Mouse (Mus musculus) limb, embryonic 12.5 days (tissue): ENCODE measurements at regions not wholly inside any gene's neighbourhood (a gene's known extent, or its start where the extent isn't known, plus 50 kb on each side); places are given as distances from the start of the nearest gene placed in this dataset.

Experiments
- ATAC-seq: fragments of 200-750 bp; cut with Nextera tagmentation; 2 replicates; pipeline ENCODE4 v1.8.0; 2017; ENCODE audit warnings: low read depth, moderate TSS enrichment; ENCODE audit not compliant: insufficient number of reproducible peaks, insufficient read depth, low FRiP score, low TSS enrichment
- H3K27ac ChIP-seq: fragments of 300-500 bp; sonication (generic); 2 replicates; pipeline ENCODE4 v1.5.1; 2016; ENCODE audit warnings: mild to moderate bottlenecking, moderate library complexity
- H3K27me3 ChIP-seq: fragments of 300-500 bp; sonication (generic); 2 replicates; pipeline ENCODE4 v1.6.1; 2016; ENCODE audit warnings: mild to moderate bottlenecking, moderate library complexity
- H3K36me3 ChIP-seq: fragments of 300-500 bp; sonication (generic); 2 replicates; pipeline ENCODE4 v1.6.1; 2016; ENCODE audit warnings: mild to moderate bottlenecking, moderate library complexity
- H3K4me1 ChIP-seq: fragments of 300-500 bp; sonication (generic); replicated peaks from 2 replicates; pipeline ENCODE4 v1.6.1; 2016
- H3K4me2 ChIP-seq: fragments of 300-500 bp; sonication (generic); 2 replicates; pipeline ENCODE4 v1.6.1; 2016; ENCODE audit warnings: mild to moderate bottlenecking, moderate library complexity
- H3K4me3 ChIP-seq: fragments of 300-500 bp; sonication (generic); replicated peaks from 2 replicates; pipeline ENCODE4 v1.5.1; 2016; ENCODE audit warnings: mild to moderate bottlenecking
- H3K9ac ChIP-seq: fragments of 300-500 bp; sonication (generic); replicated peaks from 2 replicates; pipeline ENCODE4 v1.6.1; 2016; ENCODE audit warnings: mild to moderate bottlenecking, moderate library complexity
- H3K9me3 ChIP-seq: fragments of 300-500 bp; sonication (generic); 2 replicates; pipeline ENCODE4 v1.6.1; 2016; ENCODE audit warnings: mild to moderate bottlenecking, moderate library complexity
- WGBS: fragments of 180-500 bp; shearing (Covaris S2); methylation state at CpG from one replicate; pipeline ENCODE4 v1.1.7; 2016; 5-methylcytosine and 5-hydroxymethylcytosine counted together

DNA sequence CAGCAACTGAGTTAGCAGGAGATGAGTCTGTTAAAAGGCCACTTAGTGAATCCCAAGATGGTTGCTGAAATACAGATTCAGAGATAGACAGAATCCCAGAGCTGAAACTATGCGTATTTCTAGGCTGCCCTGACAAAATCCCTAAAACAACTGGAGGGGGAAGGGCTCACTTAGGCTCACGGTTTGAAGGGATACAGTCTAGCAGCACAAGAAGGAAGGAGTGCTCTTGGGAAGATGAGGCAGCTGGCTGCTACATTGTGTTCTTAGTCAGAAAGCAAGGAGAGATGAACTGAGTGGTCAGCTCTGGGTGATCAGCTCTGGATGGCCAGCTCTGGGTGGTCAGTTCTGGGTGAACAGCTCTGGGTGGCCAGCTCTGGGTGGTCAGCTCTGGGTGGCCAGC lies 180.6 kb downstream of the Cbln4 start:
- Histone ChIP-seq H3K27ac (no peak overlapping the region), H3K4me3 (no peak overlapping the region), H3K4me1 (no peaks in the 10 kb centered on the region), H3K27me3 (no peaks in the 10 kb centered on the region), H3K36me3 (no peaks in the 10 kb centered on the region), H3K9me3 (no peaks in the 10 kb centered on the region), H3K9ac (no peak overlapping the region), H3K4me2 (no peak overlapping the region)
- ATAC-seq, result no peak
- WGBS, result 93% methylated on average over 2 of the region's 2 CpGs

DNA sequence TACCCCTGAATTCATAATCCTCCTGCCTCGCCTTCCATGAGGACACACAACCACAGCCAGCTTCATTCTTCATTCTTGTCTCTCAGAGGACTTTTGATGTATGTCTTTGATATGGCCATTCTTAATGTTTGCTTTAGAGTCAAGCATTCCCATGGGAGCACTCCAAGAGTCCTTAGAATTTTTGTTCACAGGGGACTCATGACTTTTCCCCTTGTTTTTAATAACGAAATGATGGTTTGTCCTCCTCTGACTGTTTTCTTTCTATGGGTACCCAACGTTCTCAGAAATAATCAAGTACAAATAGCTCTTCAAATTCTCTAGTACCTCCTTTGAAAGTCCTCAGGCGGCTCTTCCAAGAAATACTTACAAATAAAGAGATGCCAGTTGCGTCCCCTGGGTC lies 184.4 kb downstream of the Cbln4 start:
- Histone ChIP-seq H3K36me3 (no peaks in the 10 kb centered on the region), H3K4me1 (no peaks in the 10 kb centered on the region), H3K9ac (no peak overlapping the region), H3K27me3 (no peaks in the 10 kb centered on the region), H3K4me2 (no peak overlapping the region), H3K27ac (no peak overlapping the region), H3K4me3 (no peak overlapping the region), H3K9me3 (no peaks in the 10 kb centered on the region)
- 82% methylated on average over 5 of the region's 5 CpGs for WGBS
- no peak for ATAC-seq

DNA sequence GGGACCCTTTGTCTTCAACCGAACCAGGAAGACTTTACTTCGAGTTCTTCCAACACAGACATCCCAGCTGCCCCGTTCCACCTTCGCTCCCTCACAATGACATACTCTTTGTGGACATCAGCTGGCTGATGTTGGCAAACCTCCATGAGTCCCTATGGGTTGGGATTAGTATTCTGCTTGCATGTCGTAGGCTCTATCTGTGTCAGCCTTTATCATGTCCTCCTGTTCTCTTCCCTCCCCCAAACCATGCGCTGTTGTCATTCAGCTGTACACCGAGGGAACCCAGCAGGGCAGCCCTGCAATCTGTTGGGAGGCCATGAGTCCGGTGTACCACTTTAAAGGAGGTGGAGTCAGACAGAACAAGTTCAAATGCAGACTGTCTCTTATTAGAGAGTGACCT lies 186.8 kb downstream of the Cbln4 start:
- H3K27me3 ChIP-seq, result no peaks in the 10 kb centered on the region
- no peaks in the 10 kb centered on the region for H3K4me1 ChIP-seq
- ATAC-seq, result no peak
- no peaks in the 10 kb centered on the region for H3K36me3 ChIP-seq
- no peaks in the 10 kb centered on the region for H3K9me3 ChIP-seq
- H3K4me3 ChIP-seq, result no peak overlapping the region
- no peak overlapping the region for H3K27ac ChIP-seq
- 93% methylated on average over 8 of the region's 8 CpGs for WGBS
- H3K4me2 ChIP-seq, result no peak overlapping the region
- H3K9ac ChIP-seq, result no peak overlapping the region

DNA sequence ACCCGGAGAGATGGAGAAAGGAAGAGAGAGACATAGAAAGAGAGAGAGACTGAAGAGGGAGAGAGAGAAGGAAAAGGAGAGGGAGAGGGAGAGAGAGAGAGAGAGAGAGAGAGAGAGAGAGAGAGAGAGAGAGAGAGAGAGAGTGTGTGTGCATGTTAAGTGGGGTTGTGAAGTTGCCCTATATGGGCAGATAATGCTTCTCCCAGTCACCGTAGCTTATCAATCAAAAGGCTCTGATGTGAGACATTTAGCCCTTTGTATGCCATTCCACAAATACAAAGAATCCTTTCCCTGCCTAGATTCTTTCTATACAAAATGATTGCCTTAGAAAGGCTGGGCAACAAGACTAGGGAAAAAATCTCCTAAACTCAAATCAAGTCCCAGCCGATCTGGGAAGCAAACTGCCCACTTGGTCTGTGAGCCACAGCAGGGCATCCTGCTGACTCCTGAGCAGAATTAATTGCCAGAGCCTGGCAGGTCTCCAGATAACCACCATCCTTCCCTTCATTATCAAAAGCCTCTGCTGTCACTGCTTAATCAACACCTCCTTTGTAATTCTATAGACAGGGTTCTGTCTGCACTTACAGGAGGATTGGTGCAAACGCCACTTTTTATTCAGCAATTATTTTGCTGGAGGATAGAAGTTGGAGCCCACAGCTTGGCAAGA lies 196.3 kb downstream of the Cbln4 start:
- 40% methylated on average over 4 of the region's 4 CpGs for WGBS

DNA sequence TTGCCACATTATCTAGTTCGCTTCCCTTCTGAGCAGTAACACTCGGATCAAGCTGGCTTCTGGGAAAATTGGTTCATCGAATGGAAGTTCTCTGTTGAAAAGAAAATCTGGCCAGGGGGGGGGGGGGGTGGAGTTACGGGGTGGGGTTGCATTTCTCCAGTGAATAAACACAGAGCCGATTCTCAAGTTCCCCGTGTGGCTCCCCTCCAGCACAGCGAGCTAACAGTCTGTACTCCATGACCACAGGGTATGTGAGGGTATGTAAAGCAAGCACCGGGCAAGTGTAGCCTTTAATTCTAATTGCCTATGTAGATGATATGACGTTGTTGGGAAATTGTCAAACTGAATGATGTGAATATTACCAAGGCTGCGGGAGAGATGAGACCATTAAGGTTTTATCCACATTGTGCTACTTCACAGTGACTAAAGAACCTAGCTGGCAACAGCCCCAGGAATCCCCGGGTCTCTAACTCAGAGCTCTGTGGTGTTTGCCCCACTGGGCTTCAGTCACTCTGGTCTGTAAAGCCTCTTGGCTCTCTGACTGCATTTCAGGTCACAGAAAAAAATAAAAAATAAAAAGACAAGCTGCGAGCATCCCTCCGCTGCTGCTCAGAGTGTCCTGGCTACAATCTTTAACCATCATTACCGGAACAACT lies 203.1 kb downstream of the Cbln4 start:
- no peak for ATAC-seq
- Histone ChIP-seq H3K9ac (no peak overlapping the region), H3K27me3 (no peaks in the 10 kb centered on the region), H3K4me2 (no peak overlapping the region), H3K27ac (no peak overlapping the region), H3K4me3 (no peak overlapping the region), H3K36me3 (no peaks in the 10 kb centered on the region), H3K9me3 (no peaks in the 10 kb centered on the region), H3K4me1 (0 out of 2 replicates have a peak, but pooled peaks cover 3% of the 10 kb centered on the region)
- 76% methylated on average over 14 of the region's 14 CpGs for WGBS

More for the DNA sequence above, 196.3 kb downstream of the Cbln4 start:
- Histone ChIP-seq H3K4me2 (no peak overlapping the region), H3K36me3 (no peaks in the 10 kb centered on the region), H3K27ac (no peak overlapping the region), H3K9ac (no peak overlapping the region), H3K4me1 (no peaks in the 10 kb centered on the region; the same call in none of the 2 replicates), H3K27me3 (no peaks in the 10 kb centered on the region), H3K4me3 (no peak overlapping the region), H3K9me3 (no peaks in the 10 kb centered on the region)
- no peak for ATAC-seq

DNA sequence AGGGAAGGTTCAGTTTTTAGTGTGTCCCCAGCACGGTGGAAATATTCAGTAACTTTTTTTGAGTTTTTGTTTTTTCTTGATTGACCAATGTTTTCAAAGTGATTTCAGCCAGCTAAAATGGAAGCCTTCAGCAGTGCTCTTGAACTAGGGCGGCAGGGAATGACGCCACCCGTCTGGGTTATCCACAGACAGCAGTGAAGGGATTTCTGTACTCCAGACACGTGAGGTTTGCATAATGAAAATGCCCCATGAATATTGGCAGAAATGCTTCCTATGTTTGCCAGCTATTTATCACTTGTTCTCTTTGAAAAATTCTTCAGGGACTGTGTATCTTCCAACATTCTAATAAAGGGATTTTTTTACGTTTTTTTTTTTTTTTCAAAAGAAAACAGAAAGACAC lies 221.1 kb downstream of the Cbln4 start:
- Histone ChIP-seq H3K9me3 (no peaks in the 10 kb centered on the region), H3K9ac (no peak overlapping the region), H3K4me1 (no peaks in the 10 kb centered on the region), H3K4me3 (no peak overlapping the region), H3K36me3 (no peaks in the 10 kb centered on the region), H3K27ac (no peak overlapping the region), H3K4me2 (no peak overlapping the region), H3K27me3 (no peaks in the 10 kb centered on the region)
- ATAC-seq, result no peak
- WGBS, result 90% methylated on average over 6 of the region's 6 CpGs

DNA sequence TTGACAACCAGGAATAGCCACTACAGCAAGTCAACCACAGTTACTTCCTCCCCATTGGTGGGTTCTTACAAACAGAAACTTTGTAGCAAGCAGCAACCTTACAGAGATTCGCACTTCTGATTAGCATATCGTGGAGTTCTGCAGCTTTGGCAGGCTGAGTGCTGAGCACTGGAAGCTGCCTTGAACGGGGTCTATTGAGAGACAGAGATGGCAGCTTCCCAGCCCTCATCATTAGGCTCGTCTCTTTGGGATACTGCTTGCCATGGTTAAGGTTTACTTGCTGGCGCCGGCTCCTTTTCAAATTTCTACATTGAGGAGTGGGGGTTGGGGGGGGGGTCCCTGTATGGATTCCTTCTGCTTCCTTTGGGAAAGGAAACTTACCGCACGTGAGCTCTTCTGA lies 224.8 kb downstream of the Cbln4 start:
- 76% methylated on average over 8 of the region's 8 CpGs for WGBS
- H3K9ac ChIP-seq, result no peak overlapping the region
- no peak overlapping the region for H3K4me2 ChIP-seq
- H3K9me3 ChIP-seq, result no peaks in the 10 kb centered on the region
- ATAC-seq, result no peak
- H3K36me3 ChIP-seq, result no peaks in the 10 kb centered on the region
- H3K4me3 ChIP-seq, result no peak overlapping the region
- H3K27ac ChIP-seq, result no peak overlapping the region
- H3K27me3 ChIP-seq, result no peaks in the 10 kb centered on the region
- peaks cover 10% of the 10 kb centered on the region; the same call in 1 of the 2 replicates for H3K4me1 ChIP-seq

DNA sequence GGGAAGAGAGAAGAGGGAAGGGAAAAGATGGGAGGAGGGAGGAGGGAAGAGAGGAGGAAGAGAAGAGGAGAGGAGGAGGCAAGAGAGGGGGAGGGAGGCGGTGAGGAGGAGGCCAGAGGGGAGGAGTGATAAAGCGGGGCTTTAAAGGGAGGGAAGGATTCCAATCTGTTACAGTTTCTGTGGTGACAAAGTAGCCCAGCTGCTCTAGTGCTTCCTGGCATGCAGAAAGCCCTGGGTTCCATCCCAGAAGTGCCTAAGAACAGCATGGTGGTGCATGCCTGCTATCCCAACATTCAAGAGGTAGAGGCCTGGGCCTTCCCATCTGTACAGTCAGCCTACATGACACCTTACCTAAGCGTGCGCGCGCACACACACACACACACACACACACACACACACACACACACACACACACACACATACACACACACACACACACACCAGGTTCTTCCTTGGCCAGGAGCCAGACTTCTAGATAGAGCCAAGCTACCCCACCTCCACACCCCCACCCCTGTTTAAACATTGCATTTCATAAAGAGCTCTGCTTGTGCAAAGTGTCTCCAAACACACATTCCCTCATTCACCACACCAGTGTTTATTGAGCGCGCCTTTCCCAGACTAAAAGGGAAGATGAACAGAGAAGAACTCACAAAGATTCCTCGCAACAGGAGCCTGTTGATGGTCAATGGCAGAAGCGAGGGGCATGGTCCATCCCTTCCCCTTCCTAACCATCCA lies 226.4 kb downstream of the Cbln4 start:
- no peaks in the 10 kb centered on the region for H3K9me3 ChIP-seq
- H3K4me2 ChIP-seq, result no peak overlapping the region
- H3K4me3 ChIP-seq, result no peak overlapping the region
- ATAC-seq, result no peak
- no peaks in the 10 kb centered on the region for H3K36me3 ChIP-seq
- no peak overlapping the region for H3K27ac ChIP-seq
- 82% methylated on average over 9 of the region's 10 CpGs for WGBS
- no peaks in the 10 kb centered on the region for H3K27me3 ChIP-seq
- no peak overlapping the region for H3K9ac ChIP-seq
- peaks cover 10% of the 10 kb centered on the region; the same call in 1 of the 2 replicates for H3K4me1 ChIP-seq

DNA sequence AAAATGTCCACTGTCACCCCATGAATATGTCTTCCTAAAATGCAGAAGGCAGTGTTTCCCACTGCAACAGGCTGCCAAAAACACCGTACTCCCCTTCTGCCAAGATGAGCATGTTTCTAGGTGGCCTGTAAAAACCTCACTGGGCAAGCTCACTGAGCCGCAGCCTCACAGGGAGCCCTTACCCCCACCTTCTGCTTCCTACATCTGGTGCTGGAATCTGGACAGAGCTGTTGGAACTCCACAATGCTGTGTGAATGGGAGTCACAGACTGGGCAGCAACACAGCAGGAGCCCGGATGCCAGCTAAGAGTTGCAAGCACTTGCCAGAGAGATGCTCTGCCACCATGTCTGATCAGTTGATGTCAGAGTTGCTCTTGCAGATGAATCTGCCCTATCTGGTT lies 230.6 kb downstream of the Cbln4 start:
- H3K36me3 ChIP-seq, result no peaks in the 10 kb centered on the region
- no peak overlapping the region for H3K4me2 ChIP-seq
- ATAC-seq, result no peak
- no peak overlapping the region for H3K4me3 ChIP-seq
- WGBS, result 69% methylated on average over 3 of the region's 3 CpGs
- H3K27me3 ChIP-seq, result no peaks in the 10 kb centered on the region
- H3K9me3 ChIP-seq, result no peaks in the 10 kb centered on the region
- no peak overlapping the region for H3K27ac ChIP-seq
- H3K4me1 ChIP-seq, result peaks cover 10% of the 10 kb centered on the region; the same call in 1 of the 2 replicates
- no peak overlapping the region for H3K9ac ChIP-seq

DNA sequence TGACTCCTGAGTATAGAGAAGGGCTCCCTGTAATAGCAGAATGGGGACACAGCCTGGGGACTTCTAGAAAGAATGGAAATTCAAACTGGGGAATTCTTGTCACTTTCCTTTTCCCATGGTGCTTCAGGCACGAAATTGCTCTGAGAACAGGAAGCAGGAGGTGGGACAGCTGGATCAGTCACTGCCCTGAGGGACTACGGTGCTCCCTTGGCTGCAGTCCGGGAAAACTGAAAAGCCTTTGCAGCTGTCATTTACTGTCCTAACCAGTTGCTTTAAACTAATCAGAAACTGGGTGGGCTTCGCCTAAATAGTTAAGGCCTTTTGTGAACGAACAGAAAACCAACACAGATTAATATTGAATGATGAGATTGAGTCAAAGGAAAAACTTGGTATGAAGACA lies 237.9 kb downstream of the Cbln4 start:
- Histone ChIP-seq H3K9ac (no peak overlapping the region), H3K9me3 (0 out of 2 replicates have a peak, but pooled peaks cover 5% of the 10 kb centered on the region), H3K4me3 (no peak overlapping the region), H3K36me3 (no peaks in the 10 kb centered on the region), H3K4me1 (peaks cover under 1% of the 10 kb centered on the region; the same call in 1 of the 2 replicates), H3K27ac (no peak overlapping the region), H3K4me2 (no peak overlapping the region), H3K27me3 (peaks cover 10% of the 10 kb centered on the region; the same call in 1 of the 2 replicates)
- WGBS, result 63% methylated on average over 5 of the region's 5 CpGs
- ATAC-seq, result no peak

DNA sequence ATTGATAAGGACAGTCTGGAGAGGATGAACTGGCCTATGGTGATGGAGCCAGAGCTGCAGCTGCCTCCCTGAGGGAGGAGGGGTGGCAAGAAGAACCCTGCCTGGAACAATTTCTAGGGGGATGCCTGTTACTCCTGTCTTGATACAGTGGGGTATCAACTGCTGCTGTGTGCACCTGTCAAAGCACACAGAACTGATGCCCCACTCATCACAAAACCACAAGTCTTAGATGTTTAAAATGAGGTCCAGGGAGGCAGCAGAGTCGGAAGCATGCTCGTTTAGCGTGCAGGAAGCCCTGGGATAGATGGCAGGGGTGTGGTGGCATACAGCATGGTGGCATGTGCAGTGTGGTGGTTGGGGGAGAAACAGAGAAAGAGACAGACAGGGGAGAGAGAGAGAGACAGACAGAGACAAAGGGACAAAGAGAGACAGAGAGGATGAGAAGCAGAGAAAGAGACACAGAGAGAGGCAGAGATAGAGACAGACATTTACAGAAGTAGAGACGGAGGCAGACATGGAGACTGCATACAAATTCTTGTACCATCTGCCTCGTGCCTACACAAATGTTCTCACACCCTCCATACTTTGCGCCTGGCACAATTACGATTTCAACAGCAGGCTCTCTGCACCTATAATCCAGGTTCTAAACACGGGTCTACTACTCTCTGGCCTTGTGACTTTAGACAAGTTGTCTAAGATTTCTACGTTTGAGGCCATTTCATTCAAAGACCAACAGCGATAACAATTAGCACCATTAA lies 242.6 kb downstream of the Cbln4 start:
- H3K9me3 ChIP-seq, result peaks cover 6% of the 10 kb centered on the region; the same call in 1 of the 2 replicates
- H3K4me2 ChIP-seq, result no peak overlapping the region
- H3K9ac ChIP-seq, result no peak overlapping the region
- H3K27ac ChIP-seq, result no peak overlapping the region
- no peaks in the 10 kb centered on the region for H3K36me3 ChIP-seq
- ATAC-seq, result no peak
- H3K27me3 ChIP-seq, result peaks cover 10% of the 10 kb centered on the region; the same call in 1 of the 2 replicates
- H3K4me3 ChIP-seq, result no peak overlapping the region
- peaks cover 20% of the 10 kb centered on the region for H3K4me1 ChIP-seq
- 72% methylated on average over 10 of the region's 10 CpGs for WGBS
